Mouse (Mus musculus) stomach, embryonic 15.5 days (tissue): ENCODE data around the gene Cmya5. TPM values are rescaled to one million over a fixed set of nuclear protein-coding genes. Genes with fewer than 3 reads are reported as not detected.
A peak's percentile ranks its signal among the peaks of the same experiment; 100 is the strongest.

ENCODE experiments used
- ATAC-seq: fragments of 200-750 bp; cut with Nextera tagmentation; 2 replicates; pipeline ENCODE4 v1.8.0; 2017; ENCODE audit warnings: low read depth, moderate number of reproducible peaks, moderate TSS enrichment; ENCODE audit not compliant: insufficient read depth, low FRiP score
- H3K27ac ChIP-seq: fragments of 300-500 bp; sonication (generic); 2 replicates; pipeline ENCODE4 v1.5.1; 2015; ENCODE audit warnings: mild to moderate bottlenecking, inconsistent platforms
- H3K27me3 ChIP-seq: fragments of 300-500 bp; sonication (generic); replicated peaks from 2 replicates; pipeline ENCODE4 v1.6.1; 2015; ENCODE audit warnings: inconsistent platforms
- H3K36me3 ChIP-seq: fragments of 300-500 bp; sonication (generic); 2 replicates; pipeline ENCODE4 v1.6.1; 2015; ENCODE audit warnings: inconsistent platforms
- H3K4me1 ChIP-seq: fragments of 300-500 bp; sonication (generic); 2 replicates; pipeline ENCODE4 v1.6.1; 2015; ENCODE audit warnings: inconsistent platforms
- H3K4me2 ChIP-seq: fragments of 300-500 bp; sonication (generic); 2 replicates; pipeline ENCODE4 v1.6.1; 2015; ENCODE audit warnings: mild to moderate bottlenecking, inconsistent platforms
- H3K4me3 ChIP-seq: fragments of 300-500 bp; sonication (generic); replicated peaks from 2 replicates; pipeline ENCODE4 v1.5.1; 2015; ENCODE audit warnings: inconsistent platforms
- H3K9ac ChIP-seq: fragments of 300-500 bp; sonication (generic); 2 replicates; pipeline ENCODE4 v1.6.1; 2015; ENCODE audit warnings: inconsistent platforms
- H3K9me3 ChIP-seq: fragments of 300-500 bp; sonication (generic); 2 replicates; pipeline ENCODE4 v1.6.1; 2016; ENCODE audit warnings: inconsistent platforms
- WGBS: fragments of 180-500 bp; shearing (Covaris S2); methylation state at CpG from one replicate; pipeline ENCODE4 v1.1.7; 2015; 5-methylcytosine and 5-hydroxymethylcytosine counted together
- polyA plus RNA-seq: library from polyadenylated mRNA; unstranded; fragments of >200 nt; fragmentation: Nextera tagmentation; extraction: Ambion mirVana; gene quantifications from 2 replicates; pipeline ENCODE4 v1.2.1, GENCODE M21; 2015

Gene Cmya5
- polyA plus RNA-seq, 1 experiment from 2014 or later: 0.13 TPM

GRCm38 (mm10) chr13:93158261-93158660, 13.7 kb upstream of the Cmya5 start:
- H3K9ac ChIP-seq: no peak overlapping the region
- H3K4me3 ChIP-seq: no peak overlapping the region
- no peak overlapping the region for H3K4me2 ChIP-seq
- no peaks in the 10 kb centered on the region for H3K9me3 ChIP-seq
- H3K36me3 ChIP-seq: peaks cover 4% of the 10 kb centered on the region; the same call in 1 of the 2 replicates
- H3K27me3 ChIP-seq: no peaks in the 10 kb centered on the region
- 90% methylated on average over 6 of the region's 6 CpGs for WGBS
- no peak for ATAC-seq
- no peaks in the 10 kb centered on the region for H3K4me1 ChIP-seq
- H3K27ac ChIP-seq: no peak overlapping the region

- no peak for ATAC-seq
- H3K27me3 ChIP-seq: no peaks in the 10 kb centered on the region
- 73% methylated on average over 1 of the region's 1 CpGs for WGBS
- H3K27ac ChIP-seq: no peak overlapping the region
- no peak overlapping the region for H3K9ac ChIP-seq
- no peaks in the 10 kb centered on the region for H3K4me1 ChIP-seq
- no peaks in the 10 kb centered on the region for H3K9me3 ChIP-seq
- H3K4me3 ChIP-seq: no peak overlapping the region
- no peak overlapping the region for H3K4me2 ChIP-seq
- H3K36me3 ChIP-seq: peaks cover 3% of the 10 kb centered on the region; the same call in 1 of the 2 replicates
These were observed 8.8 kb upstream of the Cmya5 start for GRCm38 (mm10) chr13:93153280-93153679.

- 15% methylated on average over 11 of the region's 11 CpGs for WGBS
- H3K4me2 ChIP-seq: peak overlapping the region; percentile 90
- no peak overlapping the region; the same call in 1 of the 2 replicates for H3K9ac ChIP-seq
- H3K4me3 ChIP-seq: peak overlapping the region; percentile 53
- peaks cover 1% of the 10 kb centered on the region; the same call in 1 of the 2 replicates for H3K36me3 ChIP-seq
- peak; percentile 25; the same call in 1 of the 2 replicates for ATAC-seq
- H3K27me3 ChIP-seq: no peaks in the 10 kb centered on the region
- no peaks in the 10 kb centered on the region for H3K9me3 ChIP-seq
- H3K27ac ChIP-seq: peak overlapping the region; percentile 85; the same call in 1 of the 2 replicates
- peaks cover 6% of the 10 kb centered on the region; the same call in 1 of the 2 replicates for H3K4me1 ChIP-seq
These were observed 673 bp downstream of the Cmya5 start for GRCm38 (mm10) chr13:93143819-93144283.

- no peak overlapping the region for H3K4me3 ChIP-seq
- H3K36me3 ChIP-seq: no peaks in the 10 kb centered on the region
- WGBS: 91% methylated on average over 6 of the region's 6 CpGs
- peaks cover 6% of the 10 kb centered on the region; the same call in 1 of the 2 replicates for H3K4me1 ChIP-seq
- no peak for ATAC-seq
- H3K27ac ChIP-seq: no peak overlapping the region
- no peaks in the 10 kb centered on the region for H3K9me3 ChIP-seq
- H3K9ac ChIP-seq: no peak overlapping the region
- H3K27me3 ChIP-seq: no peaks in the 10 kb centered on the region
- H3K4me2 ChIP-seq: no peak overlapping the region
These were observed 3.3 kb downstream of the Cmya5 start for GRCm38 (mm10) chr13:93141184-93141583.

GRCm38 (mm10) chr13:93138059-93138458, 6.5 kb downstream of the Cmya5 start:
- no peak overlapping the region for H3K9ac ChIP-seq
- no peak overlapping the region for H3K4me3 ChIP-seq
- H3K27ac ChIP-seq: no peak overlapping the region
- 40% methylated on average over 1 of the region's 1 CpGs for WGBS
- H3K4me2 ChIP-seq: no peak overlapping the region
- ATAC-seq: no peak
- H3K36me3 ChIP-seq: no peaks in the 10 kb centered on the region
- H3K4me1 ChIP-seq: no peaks in the 10 kb centered on the region
- no peaks in the 10 kb centered on the region for H3K9me3 ChIP-seq
- no peaks in the 10 kb centered on the region for H3K27me3 ChIP-seq

- Histone ChIP-seq H3K27ac (no peak overlapping the region), H3K9ac (no peak overlapping the region), H3K4me1 (no peaks in the 10 kb centered on the region), H3K4me3 (no peak overlapping the region), H3K36me3 (no peaks in the 10 kb centered on the region), H3K4me2 (no peak overlapping the region), H3K27me3 (no peaks in the 10 kb centered on the region), H3K9me3 (no peaks in the 10 kb centered on the region)
- 85% methylated on average over 7 of the region's 7 CpGs for WGBS
- no peak for ATAC-seq
These were observed 7.4 kb downstream of the Cmya5 start for GRCm38 (mm10) chr13:93137098-93137497.

- no peak for ATAC-seq
- WGBS: 71% methylated on average over 1 of the region's 1 CpGs
- no peaks in the 10 kb centered on the region for H3K27me3 ChIP-seq
- no peak overlapping the region for H3K4me3 ChIP-seq
- H3K9me3 ChIP-seq: no peaks in the 10 kb centered on the region
- no peaks in the 10 kb centered on the region for H3K36me3 ChIP-seq
- H3K4me2 ChIP-seq: no peak overlapping the region
- no peaks in the 10 kb centered on the region for H3K4me1 ChIP-seq
- no peak overlapping the region for H3K27ac ChIP-seq
- no peak overlapping the region for H3K9ac ChIP-seq
These were observed 8.3 kb downstream of the Cmya5 start for GRCm38 (mm10) chr13:93136251-93136650.

- Histone ChIP-seq H3K36me3 (no peaks in the 10 kb centered on the region), H3K27me3 (no peaks in the 10 kb centered on the region), H3K27ac (no peak overlapping the region), H3K9me3 (no peaks in the 10 kb centered on the region), H3K4me3 (no peak overlapping the region), H3K4me2 (no peak overlapping the region), H3K9ac (no peak overlapping the region), H3K4me1 (no peaks in the 10 kb centered on the region)
- 77% methylated on average over 2 of the region's 2 CpGs for WGBS
- ATAC-seq: no peak
These were observed 9.0 kb downstream of the Cmya5 start for GRCm38 (mm10) chr13:93135501-93135900.

- H3K4me3 ChIP-seq: no peak overlapping the region
- H3K9me3 ChIP-seq: no peaks in the 10 kb centered on the region
- no peaks in the 10 kb centered on the region for H3K36me3 ChIP-seq
- no peaks in the 10 kb centered on the region for H3K4me1 ChIP-seq
- H3K27ac ChIP-seq: no peak overlapping the region
- no peak overlapping the region for H3K4me2 ChIP-seq
- H3K27me3 ChIP-seq: no peaks in the 10 kb centered on the region
- no peak for ATAC-seq
- 89% methylated on average over 3 of the region's 3 CpGs for WGBS
- H3K9ac ChIP-seq: no peak overlapping the region
These were observed 13.8 kb downstream of the Cmya5 start for GRCm38 (mm10) chr13:93130674-93131073.

- no peak overlapping the region for H3K27ac ChIP-seq
- 83% methylated on average over 5 of the region's 5 CpGs for WGBS
- no peaks in the 10 kb centered on the region for H3K36me3 ChIP-seq
- H3K4me1 ChIP-seq: no peaks in the 10 kb centered on the region
- no peaks in the 10 kb centered on the region for H3K27me3 ChIP-seq
- H3K9ac ChIP-seq: no peak overlapping the region
- H3K4me2 ChIP-seq: no peak overlapping the region
- ATAC-seq: no peak
- H3K9me3 ChIP-seq: no peaks in the 10 kb centered on the region
- H3K4me3 ChIP-seq: no peak overlapping the region
These were observed 15.6 kb downstream of the Cmya5 start for GRCm38 (mm10) chr13:93128961-93129360.

- Histone ChIP-seq H3K27ac (no peak overlapping the region), H3K4me1 (no peaks in the 10 kb centered on the region), H3K9me3 (no peaks in the 10 kb centered on the region), H3K4me3 (no peak overlapping the region), H3K36me3 (no peaks in the 10 kb centered on the region), H3K27me3 (no peaks in the 10 kb centered on the region), H3K4me2 (no peak overlapping the region), H3K9ac (no peak overlapping the region)
- ATAC-seq: no peak
- 62% methylated on average over 8 of the region's 8 CpGs for WGBS
These were observed 16.2 kb downstream of the Cmya5 start for GRCm38 (mm10) chr13:93128111-93128860.

GRCm38 (mm10) chr13:93122321-93122720, 22.2 kb downstream of the Cmya5 start:
- no peak overlapping the region for H3K27ac ChIP-seq
- no peaks in the 10 kb centered on the region for H3K9me3 ChIP-seq
- H3K4me1 ChIP-seq: no peaks in the 10 kb centered on the region
- no peak overlapping the region for H3K4me3 ChIP-seq
- WGBS: 92% methylated on average over 9 of the region's 9 CpGs
- H3K36me3 ChIP-seq: no peaks in the 10 kb centered on the region
- ATAC-seq: no peak
- H3K4me2 ChIP-seq: no peak overlapping the region
- H3K27me3 ChIP-seq: no peaks in the 10 kb centered on the region
- H3K9ac ChIP-seq: no peak overlapping the region
